Mouse (Mus musculus): ENCODE data around the gene Ccdc85b.
"Not testable (repeated sequence)": the region's sequence is repeated elsewhere in the genome, so short reads cannot be mapped to it uniquely, and the experiment has no call there.

Gene Ccdc85b

GRCm38 (mm10) chr19:5424782-5425741 is 32.6 kb downstream of the Ccdc85b start, which contains the start of the genes Drap1 and AI837181:
Gene Drap1, minus strand, starts transcription at chr19:5424979.
Gene AI837181, plus strand, starts transcription at chr19:5425144.
- peak; percentile 81 to 87 for DNase-seq (ENCODE audit: low spot score in 2 of 2)

- DNase-seq (ENCODE audit: low spot score in 2 of 2): peak in 1 of 2 experiments; percentile 59
Observed at GRCm38 (mm10) chr19:5424092-5424781, 33.5 kb downstream of the Ccdc85b start.

GRCm38 (mm10) chr19:5423561-5423960 is 34.1 kb downstream of the Ccdc85b start:
- DNase-seq (ENCODE audit: low spot score in 2 of 2): no peak

GRCm38 (mm10) chr19:5422895-5423443 is 34.7 kb downstream of the Ccdc85b start:
- DNase-seq (ENCODE audit: low spot score in 2 of 2): no peak

GRCm38 (mm10) chr19:5422267-5422666 is 35.4 kb downstream of the Ccdc85b start:
- no peak for DNase-seq (ENCODE audit: low spot score in 2 of 2)

GRCm38 (mm10) chr19:5421784-5422183 is 35.9 kb downstream of the Ccdc85b start:
- no peak for DNase-seq (ENCODE audit: low spot score in 2 of 2)

GRCm38 (mm10) chr19:5420579-5420978 is 37.1 kb downstream of the Ccdc85b start:
- no peak for DNase-seq (ENCODE audit: low spot score in 2 of 2)

- DNase-seq (ENCODE audit: low spot score in 2 of 2): no peak
Observed at GRCm38 (mm10) chr19:5419630-5420029, 38.1 kb downstream of the Ccdc85b start.

GRCm38 (mm10) chr19:5418750-5419466 is 38.8 kb downstream of the Ccdc85b start:
- DNase-seq (ENCODE audit: low spot score in 2 of 2): no peak

- no peak for DNase-seq (ENCODE audit: low spot score in 2 of 2)
Observed at GRCm38 (mm10) chr19:5414534-5414957, 43.1 kb downstream of the Ccdc85b start.

GRCm38 (mm10) chr19:5413840-5414239 is 43.9 kb downstream of the Ccdc85b start:
- DNase-seq (ENCODE audit: low spot score in 2 of 2): no peak

GRCm38 (mm10) chr19:5411961-5412360 is 45.7 kb downstream of the Ccdc85b start:
- DNase-seq (ENCODE audit: low spot score in 2 of 2): no peak

- DNase-seq (ENCODE audit: low spot score in 2 of 2): no peak
Observed at GRCm38 (mm10) chr19:5410641-5411040, 47.1 kb downstream of the Ccdc85b start.

- DNase-seq (ENCODE audit: low spot score in 2 of 2): no peak
Observed at GRCm38 (mm10) chr19:5409068-5409467, 48.6 kb downstream of the Ccdc85b start.

- no peak for DNase-seq (ENCODE audit: low spot score in 2 of 2)
Observed at GRCm38 (mm10) chr19:5408057-5409001, 49.4 kb downstream of the Ccdc85b start.

- peak in 1 of 2 experiments; percentile 29 for DNase-seq (ENCODE audit: low spot score in 2 of 2)
Observed at GRCm38 (mm10) chr19:5407133-5407532, 50.6 kb downstream of the Ccdc85b start.

- DNase-seq (ENCODE audit: low spot score in 2 of 2): not testable (repeated sequence)
Observed at GRCm38 (mm10) chr19:5406531-5407126, 51.1 kb downstream of the Ccdc85b start.

- DNase-seq (ENCODE audit: low spot score in 2 of 2): no peak
Observed at GRCm38 (mm10) chr19:5405924-5406323, 51.8 kb downstream of the Ccdc85b start.
